Mouse (Mus musculus) C2C12 (cell line): Measurements from ENCODE around the gene Ubtd2.

Experiments used
- CEBPB ChIP-seq: IDR thresholded peaks from one replicate; pipeline ENCODE4 v1.6.1; 2011; ENCODE audit warnings: low read depth, mild to moderate bottlenecking, control low read depth, moderate library complexity
- CTCF ChIP-seq: IDR thresholded peaks from one replicate; pipeline ENCODE4 v1.5.1; 2011; ENCODE audit not compliant: control insufficient read depth, insufficient read depth, insufficient read length
- MAX ChIP-seq: IDR thresholded peaks from one replicate; pipeline ENCODE4 v1.6.1; 2011; ENCODE audit warnings: mild to moderate bottlenecking, control low read depth
- MYOD1 ChIP-seq: IDR thresholded peaks from one replicate; pipeline ENCODE4 v1.6.1; 2011; ENCODE audit warnings: low read depth; ENCODE audit not compliant: control insufficient read depth, insufficient read length
- MYOG ChIP-seq: IDR thresholded peaks from one replicate; pipeline ENCODE4 v1.6.1; 2011; ENCODE audit not compliant: control insufficient read depth, insufficient read length; ENCODE audit errors: extremely low read depth
- USF1 ChIP-seq: IDR thresholded peaks from one replicate; pipeline ENCODE4 v1.6.1; 2011; ENCODE audit warnings: low read depth, mild to moderate bottlenecking, control low read depth, moderate library complexity

DNA sequence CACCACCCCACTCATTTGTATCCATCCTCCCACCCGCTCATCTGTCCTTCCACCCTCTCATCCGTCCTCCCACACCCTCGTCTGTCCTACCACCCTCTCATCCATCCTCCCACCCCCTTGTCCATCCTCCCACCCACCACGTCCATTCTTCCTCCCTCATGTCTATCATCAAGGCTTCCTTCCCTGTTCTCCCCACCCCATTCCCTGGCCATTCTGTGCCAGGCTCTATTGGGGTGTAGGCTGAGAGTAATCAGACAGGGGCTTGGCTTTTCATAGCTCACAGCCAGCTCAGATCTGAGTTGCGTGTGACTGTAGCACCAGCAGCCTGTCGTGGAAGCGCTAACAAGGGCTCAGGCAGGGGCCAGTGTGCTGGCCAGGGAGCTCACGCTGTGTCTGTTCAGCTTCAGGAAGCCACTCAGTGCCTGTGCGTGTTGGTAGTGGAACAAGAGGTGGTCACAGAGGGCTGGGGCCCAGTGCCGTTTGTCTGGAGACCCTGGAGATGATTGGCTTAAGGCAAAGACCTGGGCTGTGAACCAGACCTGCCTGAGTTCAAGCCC, 92.3 kb downstream of the Ubtd2 start:
- TF ChIP-seq CTCF (no peak), USF1 (no peak), CEBPB (no peak), MAX (no peak), MYOG (no peak), MYOD1 (no peak)
